Mouse (Mus musculus): ENCODE measurements around the gene Dlg1.

- TF ChIP-seq CTCF (IDR thresholded peaks at IDR 0.05; ENCODE audit: low read depth) (no peak), EP300 (IDR thresholded peaks at IDR 0.05; ENCODE audit: low read depth) (no peak)
Observed at GRCm38 (mm10) chr16:31663379-31664286, at the start of gene Dlg1.

Data from heart, postnatal 0 days (tissue).